Mouse (Mus musculus) forebrain, embryonic 14.5 days (tissue): ENCODE data around the gene Rps19bp1. TPM values are rescaled to one million over a fixed set of nuclear protein-coding genes. Genes with fewer than 3 reads are reported as not detected.

Source experiments
- ATAC-seq: fragments of 200-750 bp; cut with Nextera tagmentation; 2 replicates; pipeline ENCODE4 v1.8.0; 2017; ENCODE audit warnings: mild to moderate bottlenecking, moderate library complexity
- DNase-seq: peaks from one replicate; pipeline ENCODE4 v3.0.0-alpha.2; 2015; ENCODE audit warnings: low spot score
- H3K27ac ChIP-seq: fragments of 300-500 bp; sonication (generic); 2 replicates; pipeline ENCODE4 v1.5.1; 2014; ENCODE audit warnings: low read depth, mild to moderate bottlenecking, control low read depth, low read length, moderate library complexity
- H3K27me3 ChIP-seq: fragments of 300-500 bp; sonication (generic); replicated peaks from 2 replicates; pipeline ENCODE4 v1.6.1; 2014; ENCODE audit warnings: low read length, control low read depth, mixed read lengths; ENCODE audit not compliant: control insufficient read depth, insufficient read depth
- H3K36me3 ChIP-seq: fragments of 300-500 bp; sonication (generic); 2 replicates; pipeline ENCODE4 v1.6.1; 2014; ENCODE audit warnings: low read length, control low read depth; ENCODE audit not compliant: control insufficient read depth, insufficient read depth
- H3K4me1 ChIP-seq: fragments of 300-500 bp; sonication (generic); 2 replicates; pipeline ENCODE4 v1.6.1; 2014; ENCODE audit warnings: antibody characterized with exemption, low read length, control low read depth; ENCODE audit not compliant: control insufficient read depth, insufficient read depth
- H3K4me2 ChIP-seq: fragments of 300-500 bp; sonication (generic); 2 replicates; pipeline ENCODE4 v1.6.1; 2014; ENCODE audit warnings: mild to moderate bottlenecking, control low read depth, low read length
- H3K4me3 ChIP-seq: fragments of 300-500 bp; sonication (generic); 2 replicates; pipeline ENCODE4 v1.5.1; 2014; ENCODE audit warnings: low read depth, low read length, control low read depth
- H3K9ac ChIP-seq: fragments of 300-500 bp; sonication (generic); 2 replicates; pipeline ENCODE4 v1.6.1; 2014; ENCODE audit warnings: mild to moderate bottlenecking, low read length, control low read depth, moderate library complexity
- H3K9me3 ChIP-seq: fragments of 300-500 bp; sonication (generic); replicated peaks from 2 replicates; pipeline ENCODE4 v1.6.1; 2016; ENCODE audit warnings: low read length, control low read depth, mixed read lengths; ENCODE audit not compliant: control insufficient read depth
- whole genome bisulfite sequencing: fragments of 180-500 bp; shearing (Covaris S2); extraction: QIAGEN DNeasy Blood & Tissue Kit; methylation state at CpG from one replicate; pipeline ENCODE4 v1.1.7; 2014; 5-methylcytosine and 5-hydroxymethylcytosine counted together
- polyA plus RNA-seq: library from polyadenylated mRNA; unstranded; fragments of >200 nt; fragmentation: Nextera tagmentation; extraction: Ambion mirVana; gene quantifications from 2 replicates; pipeline ENCODE4 v1.2.1, GENCODE M21; 2014

Rps19bp1 gene
- polyA plus RNA-seq, 1 experiment from 2014 or later, result 71.1 TPM

- no peak overlapping the region for H3K9ac ChIP-seq
- DNase-seq (no peak), ATAC-seq (no peak)
- peak overlapping the region; percentile 3; the same call in 1 of the 2 replicates for H3K27ac ChIP-seq
- H3K4me1 ChIP-seq, result peaks cover 25% of the 10 kb centered on the region
- no peaks in the 10 kb centered on the region for H3K9me3 ChIP-seq
- H3K4me2 ChIP-seq, result no peak overlapping the region; the same call in 1 of the 2 replicates
- H3K4me3 ChIP-seq, result no peak overlapping the region
- no peaks in the 10 kb centered on the region for H3K27me3 ChIP-seq
- H3K36me3 ChIP-seq, result peaks cover 45% of the 10 kb centered on the region
- 66% methylated on average over 11 of the region's 11 CpGs for WGBS
Measured at GRCm38 (mm10) chr15:80258240-80259170, 5.6 kb downstream of the Rps19bp1 start.

DNA sequence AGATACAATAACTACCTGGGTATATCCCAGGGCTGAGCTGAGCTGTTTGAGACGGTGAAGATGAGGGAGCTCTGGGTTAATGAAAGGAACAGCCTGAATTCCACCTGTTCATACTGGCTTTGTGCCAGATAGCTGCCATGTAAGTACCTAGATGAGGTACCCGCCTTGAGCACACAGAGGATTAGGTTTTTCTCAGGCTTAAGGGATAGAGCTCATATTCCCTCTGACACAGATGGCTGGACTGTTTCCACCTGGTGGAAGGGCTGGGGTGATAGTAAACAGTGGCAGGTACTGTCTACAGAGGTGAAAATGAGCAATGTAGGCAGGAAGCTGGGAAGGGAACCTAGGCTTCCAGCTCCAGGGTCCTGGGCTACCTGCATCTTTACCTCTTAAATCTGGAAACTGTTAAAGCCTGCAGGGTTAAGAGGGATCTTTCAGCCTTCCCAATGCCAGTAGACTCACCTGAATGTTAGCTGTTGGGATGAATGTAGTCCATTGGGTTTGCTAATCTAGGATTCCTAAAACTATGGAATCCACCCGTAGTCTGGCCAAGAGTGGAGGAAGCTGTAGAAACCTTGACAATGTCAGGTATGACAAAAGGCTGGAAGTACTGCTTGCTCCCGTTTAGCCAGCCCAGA lies 6.4 kb downstream of the Rps19bp1 start:
- peak overlapping the region; percentile 100; the same call in 1 of the 2 replicates for H3K9ac ChIP-seq
- no peaks in the 10 kb centered on the region for H3K9me3 ChIP-seq
- H3K4me2 ChIP-seq, result peak overlapping the region; percentile 97
- no peaks in the 10 kb centered on the region for H3K27me3 ChIP-seq
- peak overlapping the region; percentile 100; the same call in 1 of the 2 replicates for H3K4me3 ChIP-seq
- H3K36me3 ChIP-seq, result peaks cover 45% of the 10 kb centered on the region
- DNase-seq (peak; percentile 49), ATAC-seq (no peak)
- peaks cover 21% of the 10 kb centered on the region for H3K4me1 ChIP-seq
- peak overlapping the region; percentile 99 for H3K27ac ChIP-seq
- 13% methylated on average over 4 of the region's 4 CpGs for WGBS

DNA sequence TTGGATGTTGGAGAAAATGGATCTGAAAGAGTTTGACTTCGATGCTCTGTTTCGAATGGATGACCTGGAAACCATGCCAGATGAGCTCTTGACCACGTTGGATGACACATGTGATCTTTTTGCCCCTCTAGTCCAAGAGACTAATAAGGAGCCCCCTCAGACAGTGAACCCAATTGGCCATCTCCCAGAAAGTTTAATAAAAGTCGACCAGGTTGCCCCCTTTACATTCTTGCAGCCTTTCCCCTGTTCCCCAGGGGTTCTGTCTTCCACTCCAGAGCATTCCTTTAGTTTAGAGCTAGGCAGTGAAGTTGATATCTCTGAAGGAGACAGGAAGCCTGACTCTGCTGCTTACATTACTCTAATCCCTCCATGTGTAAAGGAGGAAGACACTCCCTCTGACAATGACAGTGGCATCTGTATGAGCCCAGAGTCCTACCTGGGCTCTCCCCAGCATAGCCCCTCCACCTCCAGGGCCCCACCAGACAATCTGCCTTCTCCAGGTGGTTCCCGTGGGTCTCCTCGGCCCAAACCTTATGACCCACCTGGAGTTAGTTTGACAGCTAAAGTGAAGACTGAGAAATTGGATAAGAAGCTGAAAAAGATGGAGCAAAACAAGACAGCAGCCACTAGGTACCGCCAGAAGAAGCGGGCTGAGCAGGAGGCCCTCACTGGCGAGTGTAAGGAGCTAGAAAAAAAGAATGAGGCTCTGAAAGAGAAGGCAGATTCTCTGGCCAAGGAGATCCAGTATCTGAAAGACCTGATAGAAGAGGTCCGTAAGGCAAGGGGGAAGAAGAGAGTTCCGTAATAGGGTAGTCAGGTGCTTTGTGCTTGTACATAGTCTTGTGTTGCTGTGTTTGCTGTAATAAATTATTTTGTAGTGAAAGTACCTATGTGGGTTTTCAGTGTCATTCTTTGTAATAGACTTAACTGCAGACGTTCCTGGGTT lies 7.2 kb downstream of the Rps19bp1 start:
- Histone ChIP-seq H3K4me2 (peak overlapping the region; percentile 97), H3K9me3 (no peaks in the 10 kb centered on the region), H3K4me1 (peaks cover 21% of the 10 kb centered on the region), H3K4me3 (peak overlapping the region; percentile 100), H3K36me3 (peaks cover 50% of the 10 kb centered on the region), H3K9ac (peak overlapping the region; percentile 100), H3K27ac (peak overlapping the region; percentile 99), H3K27me3 (no peaks in the 10 kb centered on the region)
- WGBS, result 64% methylated on average over 12 of the region's 12 CpGs
- no peak for DNase-seq
- ATAC-seq, result no peak

DNA sequence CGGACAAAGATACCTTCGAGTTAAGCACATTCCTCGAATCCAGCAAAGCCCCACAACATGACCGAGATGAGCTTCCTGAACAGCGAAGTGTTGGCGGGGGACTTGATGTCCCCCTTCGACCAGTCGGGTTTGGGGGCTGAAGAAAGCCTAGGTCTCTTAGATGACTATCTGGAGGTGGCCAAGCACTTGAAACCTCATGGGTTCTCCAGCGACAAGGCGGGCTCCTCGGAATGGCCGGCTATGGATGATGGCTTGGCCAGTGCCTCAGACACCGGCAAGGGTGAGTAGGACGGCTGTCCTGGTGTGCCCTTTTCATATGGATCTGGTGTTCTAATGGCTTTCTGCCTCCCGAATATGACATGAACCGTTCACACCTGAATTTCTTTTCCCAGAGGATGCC lies 7.9 kb downstream of the Rps19bp1 start:
- Histone ChIP-seq H3K27me3 (no peaks in the 10 kb centered on the region), H3K4me1 (peaks cover 21% of the 10 kb centered on the region), H3K4me2 (peak overlapping the region; percentile 97), H3K9me3 (no peaks in the 10 kb centered on the region), H3K36me3 (peaks cover 52% of the 10 kb centered on the region), H3K9ac (peak overlapping the region; percentile 100), H3K4me3 (peak overlapping the region; percentile 100), H3K27ac (peak overlapping the region; percentile 99)
- ATAC-seq (no peak), DNase-seq (no peak)
- WGBS, result 12% methylated on average over 16 of the region's 16 CpGs

DNA sequence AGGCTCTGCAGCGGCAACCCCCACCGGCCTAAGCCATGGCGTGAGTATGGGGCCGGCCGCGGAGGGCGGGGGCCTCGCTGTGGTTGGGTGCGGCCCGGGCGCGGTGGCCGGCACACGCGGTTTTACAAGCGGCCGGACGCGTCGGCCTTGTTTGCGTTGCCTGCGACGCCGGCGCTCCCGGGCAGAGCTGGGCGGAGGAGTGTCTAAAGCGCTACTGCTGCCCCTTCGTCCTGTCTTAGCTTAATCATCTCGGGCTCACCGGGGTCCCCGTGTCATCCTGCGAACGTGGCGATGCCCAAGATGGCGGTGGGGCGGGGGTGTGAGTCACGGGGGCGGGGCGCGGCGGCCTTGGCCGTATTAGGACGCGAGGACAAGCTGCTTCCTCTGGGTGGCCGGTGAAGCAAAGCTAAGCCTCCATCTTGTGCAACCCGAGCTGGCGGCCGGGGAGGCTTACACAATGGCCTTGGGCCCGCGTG lies 8.4 kb downstream of the Rps19bp1 start:
- peak overlapping the region; percentile 97 for H3K4me2 ChIP-seq
- H3K9ac ChIP-seq, result peak overlapping the region; percentile 100
- DNase-seq (peak; percentile 77), ATAC-seq (peak; percentile 9)
- H3K4me3 ChIP-seq, result peak overlapping the region; percentile 100
- H3K9me3 ChIP-seq, result no peaks in the 10 kb centered on the region
- peaks cover 21% of the 10 kb centered on the region for H3K4me1 ChIP-seq
- H3K27me3 ChIP-seq, result no peaks in the 10 kb centered on the region
- peaks cover 53% of the 10 kb centered on the region for H3K36me3 ChIP-seq
- H3K27ac ChIP-seq, result peak overlapping the region; percentile 99
- WGBS, result 0% methylated on average over 37 of the region's 51 CpGs

DNA sequence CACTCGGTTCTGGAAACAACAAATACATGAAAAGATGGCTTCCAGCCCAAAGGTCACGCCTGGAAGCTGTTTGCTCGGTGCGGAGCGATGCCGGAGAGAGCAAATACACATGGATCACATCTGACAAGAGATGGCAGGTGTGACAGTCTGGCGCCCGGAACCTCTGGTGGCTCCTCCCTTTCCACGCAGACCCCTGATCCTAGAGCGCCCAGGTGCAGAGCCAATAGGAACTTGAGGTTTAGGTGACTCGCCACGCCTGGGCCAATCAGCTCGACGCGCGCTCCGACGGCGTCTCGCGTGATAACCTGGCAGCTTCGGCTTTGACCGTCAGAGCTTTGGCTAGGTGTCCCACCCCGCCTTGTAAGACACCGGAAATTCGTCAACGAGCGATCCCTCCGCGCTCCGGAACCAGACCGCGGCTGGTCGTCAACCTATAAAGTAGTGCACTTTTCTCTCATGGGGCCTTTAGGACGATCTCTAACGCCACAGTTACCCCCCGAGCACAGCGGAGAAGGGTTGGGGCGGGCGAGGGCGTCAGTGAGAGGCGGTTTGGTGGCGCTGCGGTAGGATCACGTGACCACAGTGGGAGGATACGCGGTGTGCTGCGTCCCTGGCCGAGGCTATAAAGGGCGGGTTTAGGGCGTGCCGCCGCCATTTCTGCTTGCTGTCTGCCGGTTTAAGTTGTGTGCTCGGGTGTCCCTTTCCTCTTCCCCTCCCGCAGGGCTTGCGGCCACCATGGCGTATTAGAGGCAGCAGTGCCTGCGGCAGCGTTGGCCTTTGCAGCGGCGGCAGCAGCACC lies 9.1 kb downstream of the Rps19bp1 start, which contains the start of gene Atf4:
Gene Atf4 (plus strand): TSS at position 338 of the 799 bp plus-strand sequence.
- Histone ChIP-seq H3K4me2 (peak within 1 kb of the TSS; percentile 97), H3K4me1 (peaks cover 21% of the 10 kb centered on the region), H3K9ac (peak within 1 kb of the TSS; percentile 100), H3K4me3 (peak within 1 kb of the TSS; percentile 100), H3K9me3 (no peaks in the 10 kb centered on the region), H3K27me3 (no peaks in the 10 kb centered on the region), H3K36me3 (peaks cover 57% of the 10 kb centered on the region), H3K27ac (peak within 1 kb of the TSS; percentile 99)
- ATAC-seq (peak; percentile 97), DNase-seq (peak; percentile 100)
- WGBS, result under 1% methylated on average over 62 of the region's 62 CpGs

DNA sequence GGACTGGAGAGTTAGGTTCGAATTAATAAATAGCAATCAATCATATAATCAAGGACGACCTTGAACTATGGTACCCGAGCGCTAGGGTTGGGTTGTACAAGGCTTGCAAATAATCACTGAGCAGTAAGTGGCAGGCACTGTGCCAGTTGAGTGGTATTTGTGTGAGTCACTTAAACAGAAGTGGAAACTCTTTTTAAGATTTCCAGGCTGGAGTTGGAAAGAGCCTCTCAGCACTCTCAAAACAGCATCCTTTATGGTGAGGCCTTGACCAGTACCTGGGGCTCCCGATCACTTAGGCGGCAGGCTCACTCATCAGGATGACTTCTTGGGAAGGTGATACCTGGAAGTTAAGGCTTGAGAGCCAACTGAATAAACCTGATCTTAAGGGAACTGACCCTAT lies 9.9 kb downstream of the Rps19bp1 start:
- DNase-seq (no peak), ATAC-seq (no peak)
- H3K27me3 ChIP-seq, result no peaks in the 10 kb centered on the region
- peak overlapping the region; percentile 99 for H3K27ac ChIP-seq
- H3K4me3 ChIP-seq, result peak overlapping the region; percentile 100
- no peaks in the 10 kb centered on the region for H3K9me3 ChIP-seq
- H3K4me1 ChIP-seq, result peaks cover 21% of the 10 kb centered on the region
- 48% methylated on average over 6 of the region's 6 CpGs for WGBS
- H3K4me2 ChIP-seq, result peak overlapping the region; percentile 97
- peak overlapping the region; percentile 100 for H3K9ac ChIP-seq
- peaks cover 57% of the 10 kb centered on the region for H3K36me3 ChIP-seq
